Mouse (Mus musculus): ENCODE results near the gene Cdh13. TPM values are rescaled to one million over a fixed set of nuclear protein-coding genes. Genes with fewer than 3 reads are reported as not detected.
A peak's percentile ranks its signal among the peaks of the same experiment; 100 is the strongest.

Gene Cdh13
- polyA plus RNA-seq, 1 experiment from 2014 or later: 120 TPM

DNA sequence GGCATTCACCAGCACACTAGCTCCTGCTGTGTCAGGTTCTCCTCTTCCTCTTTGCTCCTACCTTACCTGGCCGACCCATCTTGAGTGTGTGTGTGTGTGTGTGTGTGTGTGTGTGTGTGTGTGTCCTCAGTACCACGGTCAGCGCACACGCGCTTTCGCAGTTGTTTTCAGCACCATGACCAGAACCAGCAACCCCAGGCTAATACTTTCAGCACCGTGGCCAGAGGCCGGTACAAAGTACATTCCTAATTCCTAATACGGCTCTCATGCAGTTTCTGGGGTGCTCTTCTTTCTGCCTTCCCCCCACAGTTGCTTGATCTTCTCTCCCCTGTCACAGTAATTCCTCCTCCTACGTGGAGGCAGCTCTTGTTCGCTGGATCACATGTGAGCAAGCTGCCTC lies 975.1 kb downstream of the Cdh13 start:
- no peaks in the 10 kb centered on the region for H3K4me1 ChIP-seq (ENCODE audit: control insufficient read depth, insufficient read depth, low read depth, low read length)
- H3K4me3 ChIP-seq (ENCODE audit: low read length): no peak overlapping the region
- no peaks in the 10 kb centered on the region for H3K27me3 ChIP-seq (replicated peaks; ENCODE audit: control insufficient read depth, insufficient read depth, low read length)
- H3K9ac ChIP-seq (ENCODE audit: low read depth, low read length): no peak overlapping the region
- no peak overlapping the region for H3K27ac ChIP-seq (ENCODE audit: low read depth, low read length)
- H3K9me3 ChIP-seq (ENCODE audit: control insufficient read depth, low read length): no peaks in the 10 kb centered on the region
- ATAC-seq: no peak
- H3K4me2 ChIP-seq (ENCODE audit: low read length): no peak overlapping the region
- 49% methylated on average over 11 of the region's 11 CpGs for WGBS
- H3K36me3 ChIP-seq (ENCODE audit: control insufficient read depth, insufficient read depth, low read length): no peaks in the 10 kb centered on the region

GRCm38 (mm10) chr8:119263750-119264149 lies 980.2 kb downstream of the Cdh13 start:
- no peaks in the 10 kb centered on the region for H3K9me3 ChIP-seq (ENCODE audit: control insufficient read depth, low read length)
- no peak overlapping the region for H3K4me2 ChIP-seq (ENCODE audit: low read length)
- ATAC-seq: peak; percentile 42; the same call in 1 of the 2 replicates
- no peak overlapping the region for H3K4me3 ChIP-seq (ENCODE audit: low read length)
- WGBS: 66% methylated on average over 7 of the region's 7 CpGs
- H3K27me3 ChIP-seq (replicated peaks; ENCODE audit: control insufficient read depth, insufficient read depth, low read length): no peaks in the 10 kb centered on the region
- H3K27ac ChIP-seq (ENCODE audit: low read depth, low read length): no peak overlapping the region
- H3K4me1 ChIP-seq (ENCODE audit: control insufficient read depth, insufficient read depth, low read depth, low read length): no peaks in the 10 kb centered on the region
- no peak overlapping the region for H3K9ac ChIP-seq (ENCODE audit: low read depth, low read length)
- H3K36me3 ChIP-seq (ENCODE audit: control insufficient read depth, insufficient read depth, low read length): no peaks in the 10 kb centered on the region

DNA sequence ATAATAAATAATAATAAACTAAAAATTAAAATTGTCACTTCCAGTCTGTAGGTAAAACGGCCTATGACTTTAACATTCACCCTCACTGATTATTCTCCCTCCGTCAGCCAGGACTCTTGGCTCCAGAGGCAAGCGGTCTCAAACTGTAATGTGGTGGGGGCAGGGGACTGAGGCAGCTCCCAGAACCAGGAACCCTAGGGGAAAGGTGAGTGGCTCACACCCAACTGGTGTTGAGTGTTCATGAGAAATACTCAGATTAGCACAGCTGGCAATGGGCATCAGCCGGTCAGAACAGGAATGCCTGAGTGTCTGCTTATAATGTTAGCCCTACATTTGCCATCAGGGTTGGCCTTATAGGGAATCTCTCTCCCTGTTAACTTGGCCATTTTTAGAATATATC lies 982.8 kb downstream of the Cdh13 start:
- Histone ChIP-seq H3K9ac (ENCODE audit: low read depth, low read length) (no peak overlapping the region), H3K27ac (ENCODE audit: low read depth, low read length) (no peak overlapping the region), H3K27me3 (replicated peaks; ENCODE audit: control insufficient read depth, insufficient read depth, low read length) (no peaks in the 10 kb centered on the region), H3K9me3 (ENCODE audit: control insufficient read depth, low read length) (no peaks in the 10 kb centered on the region), H3K4me3 (ENCODE audit: low read length) (no peak overlapping the region), H3K36me3 (ENCODE audit: control insufficient read depth, insufficient read depth, low read length) (no peaks in the 10 kb centered on the region), H3K4me2 (ENCODE audit: low read length) (no peak overlapping the region), H3K4me1 (ENCODE audit: control insufficient read depth, insufficient read depth, low read depth, low read length) (no peaks in the 10 kb centered on the region)
- ATAC-seq: no peak
- 85% methylated on average over 4 of the region's 4 CpGs for WGBS

GRCm38 (mm10) chr8:119269576-119269975 lies 986.0 kb downstream of the Cdh13 start:
- no peak overlapping the region for H3K4me3 ChIP-seq (ENCODE audit: low read length)
- H3K4me1 ChIP-seq (ENCODE audit: control insufficient read depth, insufficient read depth, low read depth, low read length): no peaks in the 10 kb centered on the region
- no peak overlapping the region for H3K9ac ChIP-seq (ENCODE audit: low read depth, low read length)
- H3K4me2 ChIP-seq (ENCODE audit: low read length): no peak overlapping the region
- no peaks in the 10 kb centered on the region for H3K36me3 ChIP-seq (ENCODE audit: control insufficient read depth, insufficient read depth, low read length)
- no peak overlapping the region for H3K27ac ChIP-seq (ENCODE audit: low read depth, low read length)
- no peak for ATAC-seq
- no peaks in the 10 kb centered on the region for H3K9me3 ChIP-seq (ENCODE audit: control insufficient read depth, low read length)
- WGBS: 82% methylated on average over 3 of the region's 3 CpGs
- no peaks in the 10 kb centered on the region for H3K27me3 ChIP-seq (replicated peaks; ENCODE audit: control insufficient read depth, insufficient read depth, low read length)

DNA sequence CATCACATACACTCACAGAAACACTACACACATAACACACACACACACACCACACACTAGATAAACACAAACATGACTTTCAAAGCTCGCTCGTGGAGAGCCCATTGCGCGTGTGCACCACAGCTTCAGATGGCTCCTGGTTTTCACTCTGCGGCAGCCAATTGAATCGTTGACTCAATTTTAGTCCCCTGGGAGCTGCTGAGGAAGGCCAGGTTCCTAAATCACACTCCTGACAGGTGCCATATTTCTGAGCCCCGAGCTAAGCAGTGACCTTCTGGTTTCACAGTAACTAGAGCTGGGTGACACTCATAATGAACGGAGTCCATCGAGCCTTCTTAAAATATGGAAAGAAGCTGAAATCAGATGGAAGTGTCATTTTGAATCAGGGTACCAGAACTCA lies 986.8 kb downstream of the Cdh13 start:
- Histone ChIP-seq H3K36me3 (ENCODE audit: control insufficient read depth, insufficient read depth, low read length) (no peaks in the 10 kb centered on the region), H3K9me3 (ENCODE audit: control insufficient read depth, low read length) (no peaks in the 10 kb centered on the region), H3K4me2 (ENCODE audit: low read length) (no peak overlapping the region), H3K4me1 (ENCODE audit: control insufficient read depth, insufficient read depth, low read depth, low read length) (no peaks in the 10 kb centered on the region), H3K27ac (ENCODE audit: low read depth, low read length) (no peak overlapping the region), H3K27me3 (replicated peaks; ENCODE audit: control insufficient read depth, insufficient read depth, low read length) (no peaks in the 10 kb centered on the region), H3K4me3 (ENCODE audit: low read length) (no peak overlapping the region), H3K9ac (ENCODE audit: low read depth, low read length) (no peak overlapping the region)
- 71% methylated on average over 9 of the region's 9 CpGs for WGBS
- no peak for ATAC-seq

GRCm38 (mm10) chr8:119272891-119273290 lies 989.4 kb downstream of the Cdh13 start:
- no peaks in the 10 kb centered on the region for H3K27me3 ChIP-seq (replicated peaks; ENCODE audit: control insufficient read depth, insufficient read depth, low read length)
- no peaks in the 10 kb centered on the region for H3K36me3 ChIP-seq (ENCODE audit: control insufficient read depth, insufficient read depth, low read length)
- 74% methylated on average over 8 of the region's 8 CpGs for WGBS
- H3K4me1 ChIP-seq (ENCODE audit: control insufficient read depth, insufficient read depth, low read depth, low read length): no peaks in the 10 kb centered on the region
- no peaks in the 10 kb centered on the region for H3K9me3 ChIP-seq (ENCODE audit: control insufficient read depth, low read length)
- H3K27ac ChIP-seq (ENCODE audit: low read depth, low read length): no peak overlapping the region
- H3K9ac ChIP-seq (ENCODE audit: low read depth, low read length): no peak overlapping the region
- H3K4me3 ChIP-seq (ENCODE audit: low read length): no peak overlapping the region
- ATAC-seq: no peak
- H3K4me2 ChIP-seq (ENCODE audit: low read length): no peak overlapping the region

GRCm38 (mm10) chr8:119275442-119275841 lies 991.9 kb downstream of the Cdh13 start:
- no peak overlapping the region for H3K9ac ChIP-seq (ENCODE audit: low read depth, low read length)
- no peak for ATAC-seq
- no peak overlapping the region for H3K4me2 ChIP-seq (ENCODE audit: low read length)
- no peaks in the 10 kb centered on the region for H3K27me3 ChIP-seq (replicated peaks; ENCODE audit: control insufficient read depth, insufficient read depth, low read length)
- H3K4me1 ChIP-seq (ENCODE audit: control insufficient read depth, insufficient read depth, low read depth, low read length): no peaks in the 10 kb centered on the region
- WGBS: 95% methylated on average over 1 of the region's 1 CpGs
- no peak overlapping the region for H3K4me3 ChIP-seq (ENCODE audit: low read length)
- H3K9me3 ChIP-seq (ENCODE audit: control insufficient read depth, low read length): no peaks in the 10 kb centered on the region
- H3K27ac ChIP-seq (ENCODE audit: low read depth, low read length): no peak overlapping the region
- no peaks in the 10 kb centered on the region for H3K36me3 ChIP-seq (ENCODE audit: control insufficient read depth, insufficient read depth, low read length)

GRCm38 (mm10) chr8:119277047-119277451 lies 993.5 kb downstream of the Cdh13 start:
- ATAC-seq: no peak
- no peaks in the 10 kb centered on the region for H3K36me3 ChIP-seq (ENCODE audit: control insufficient read depth, insufficient read depth, low read length)

DNA sequence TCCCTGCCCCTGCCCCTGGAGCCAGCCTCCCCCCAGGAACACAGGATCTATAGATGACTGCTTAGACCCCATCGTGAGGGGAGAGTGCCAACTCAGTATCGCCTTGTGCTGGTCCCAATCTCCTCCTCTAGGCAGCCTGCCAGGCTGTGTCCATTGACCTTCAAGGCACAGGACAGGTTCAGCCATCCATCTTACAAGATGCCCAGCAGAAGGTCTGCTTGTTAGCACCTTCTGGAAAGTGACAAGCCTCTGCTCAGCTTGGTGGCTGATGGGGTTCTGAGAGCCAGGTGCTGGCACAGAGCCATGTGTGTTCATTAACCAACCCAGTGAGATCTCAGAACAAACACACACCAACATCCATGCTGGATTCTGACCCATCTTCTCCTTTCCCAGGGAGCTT lies 998.2 kb downstream of the Cdh13 start:
- Histone ChIP-seq H3K27me3 (replicated peaks; ENCODE audit: control insufficient read depth, insufficient read depth, low read length) (no peaks in the 10 kb centered on the region), H3K36me3 (ENCODE audit: control insufficient read depth, insufficient read depth, low read length) (no peaks in the 10 kb centered on the region), H3K27ac (ENCODE audit: low read depth, low read length) (no peak overlapping the region), H3K4me3 (ENCODE audit: low read length) (no peak overlapping the region), H3K9ac (ENCODE audit: low read depth, low read length) (no peak overlapping the region), H3K4me1 (ENCODE audit: control insufficient read depth, insufficient read depth, low read depth, low read length) (no peaks in the 10 kb centered on the region), H3K4me2 (ENCODE audit: low read length) (no peak overlapping the region), H3K9me3 (ENCODE audit: control insufficient read depth, low read length) (no peaks in the 10 kb centered on the region)
- ATAC-seq: peak; percentile 45; the same call in 1 of the 2 replicates
- WGBS: 79% methylated on average over 2 of the region's 2 CpGs

More at GRCm38 (mm10) chr8:119277047-119277451, 993.5 kb downstream of the Cdh13 start:
- Histone ChIP-seq H3K9ac (ENCODE audit: low read depth, low read length) (no peak overlapping the region), H3K4me2 (ENCODE audit: low read length) (no peak overlapping the region), H3K4me1 (ENCODE audit: control insufficient read depth, insufficient read depth, low read depth, low read length) (no peaks in the 10 kb centered on the region), H3K27me3 (replicated peaks; ENCODE audit: control insufficient read depth, insufficient read depth, low read length) (no peaks in the 10 kb centered on the region), H3K27ac (ENCODE audit: low read depth, low read length) (no peak overlapping the region), H3K4me3 (ENCODE audit: low read length) (no peak overlapping the region), H3K9me3 (ENCODE audit: control insufficient read depth, low read length) (no peaks in the 10 kb centered on the region)
- WGBS: 81% methylated on average over 3 of the region's 3 CpGs

DNA sequence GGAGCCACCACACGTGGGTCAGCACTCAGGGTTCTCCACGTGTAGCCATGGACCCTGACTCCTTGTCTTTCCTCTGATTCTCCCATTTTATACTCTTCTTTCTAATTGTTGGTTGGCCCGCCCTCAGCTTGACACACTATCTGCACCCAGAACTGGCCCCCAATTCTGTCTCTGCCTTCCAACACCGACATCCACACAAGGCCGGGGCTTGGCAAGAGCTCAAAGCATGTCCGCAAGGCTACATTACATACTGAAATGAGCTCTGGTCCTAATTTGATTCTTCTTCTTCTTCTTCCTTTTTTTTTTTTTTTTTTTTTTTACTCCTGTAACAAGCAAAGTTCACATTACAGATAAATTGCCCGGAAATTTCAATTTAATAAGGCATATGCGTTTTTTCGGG lies 1001.0 kb downstream of the Cdh13 start:
- no peaks in the 10 kb centered on the region for H3K4me1 ChIP-seq (ENCODE audit: control insufficient read depth, insufficient read depth, low read depth, low read length)
- no peak overlapping the region for H3K4me3 ChIP-seq (ENCODE audit: low read length)
- H3K36me3 ChIP-seq (ENCODE audit: control insufficient read depth, insufficient read depth, low read length): no peaks in the 10 kb centered on the region
- no peak overlapping the region for H3K4me2 ChIP-seq (ENCODE audit: low read length)
- no peak overlapping the region for H3K27ac ChIP-seq (ENCODE audit: low read depth, low read length)
- no peaks in the 10 kb centered on the region for H3K27me3 ChIP-seq (replicated peaks; ENCODE audit: control insufficient read depth, insufficient read depth, low read length)
- 78% methylated on average over 9 of the region's 9 CpGs for WGBS
- H3K9me3 ChIP-seq (ENCODE audit: control insufficient read depth, low read length): no peaks in the 10 kb centered on the region
- ATAC-seq: no peak
- H3K9ac ChIP-seq (ENCODE audit: low read depth, low read length): no peak overlapping the region
